24 mouse cellular contexts compared by ENCODE assay signal in genomic region chr3:152793006-152793405, GRCm38 (mm10).
A peak's percentile ranks its signal among the peaks of the same experiment; 100 is the strongest.
DNase-seq lines count a peak whose midpoint lies in the region; ATAC-seq and TF ChIP-seq lines count a peak whose summit lies in the region.
"Had no signal": no experiment of that assay in that cellular context is flagged by ENCODE, and none has a peak within 500 bp of the region (broad histone marks: within the 10 kb centered on the region; RNA-seq: fewer than 3 reads in every experiment).

No protein-coding gene starts in this region.

- no peak overlapping the region for H3K27ac ChIP-seq in stomach, embryonic 14.5 days (ENCODE audit: low read length)
- H3K27ac ChIP-seq in stomach, postnatal 0 days (replicated peaks), result no peak overlapping the region
- no peak overlapping the region for H3K27ac ChIP-seq in kidney, embryonic 16.5 days (ENCODE audit: low read length)
- H3K27ac ChIP-seq: embryonic facial prominence, embryonic 12.5 days; forebrain, embryonic 10.5 days; heart, embryonic 15.5 days; hindbrain, embryonic 13.5 days; hindbrain, postnatal 0 days; intestine, embryonic 15.5 days had no signal

- H3K27me3 ChIP-seq in stomach, embryonic 14.5 days (ENCODE audit: control insufficient read depth, insufficient read depth, low read length), result no peaks in the 10 kb centered on the region
- H3K27me3 ChIP-seq in stomach, postnatal 0 days (ENCODE audit: control insufficient read depth, insufficient read depth, low read length), result no peaks in the 10 kb centered on the region
- no peaks in the 10 kb centered on the region for H3K27me3 ChIP-seq in kidney, embryonic 16.5 days (ENCODE audit: insufficient read depth, low read length)
- H3K27me3 ChIP-seq: embryonic facial prominence, embryonic 12.5 days; heart, embryonic 15.5 days; hindbrain, embryonic 13.5 days; intestine, embryonic 15.5 days had no signal

- 49% methylated on average over 4 of the region's 4 CpGs for WGBS in stomach, embryonic 14.5 days
- WGBS in stomach, postnatal 0 days, result 54% methylated on average over 4 of the region's 4 CpGs
- WGBS in kidney, embryonic 16.5 days, result 80% methylated on average over 4 of the region's 4 CpGs

- DNase-seq in heart, adult 11 months, result peak; percentile 52
- no peak for DNase-seq in heart, adult 9 months (ENCODE audit: low spot score in 2 of 2)
- DNase-seq in stomach, postnatal 0 days (ENCODE audit: low spot score), result no peak
- peak; percentile 16 for DNase-seq in forelimb bud, embryonic 11.5 days (ENCODE audit: low read depth, low spot score)
- no peak for DNase-seq in spleen, postnatal 4 days (ENCODE audit: low spot score in 2 of 2)
- DNase-seq: adrenal gland, adult 2 months; adrenal gland, postnatal 25 days; cerebellum, adult 11 months; cerebellum, adult 8-10 months; embryo, embryonic 11 days; gastrocnemius, postnatal 36 days; heart, adult 18-20 months; heart, postnatal 14 days had no signal

- H3K36me3 ChIP-seq in stomach, embryonic 14.5 days (ENCODE audit: control insufficient read depth, insufficient read depth, low read length), result no peaks in the 10 kb centered on the region; the same call in 1 of the 2 replicates
- H3K36me3 ChIP-seq in stomach, postnatal 0 days (ENCODE audit: control insufficient read depth, insufficient read depth, low read length), result no peaks in the 10 kb centered on the region
- no peaks in the 10 kb centered on the region for H3K36me3 ChIP-seq in kidney, embryonic 16.5 days (ENCODE audit: insufficient read depth, low read length)
- H3K36me3 ChIP-seq: embryonic facial prominence, embryonic 12.5 days; heart, embryonic 15.5 days had no signal

- no peak for TF ChIP-seq CTCF in stomach, postnatal 0 days (IDR thresholded peaks at IDR 0.05; ENCODE audit: low read depth)

- H3K4me1 ChIP-seq in stomach, embryonic 14.5 days (ENCODE audit: control insufficient read depth, insufficient read depth, low read length), result no peaks in the 10 kb centered on the region
- H3K4me1 ChIP-seq in stomach, postnatal 0 days (replicated peaks; ENCODE audit: control insufficient read depth, insufficient read depth), result no peaks in the 10 kb centered on the region
- H3K4me1 ChIP-seq in kidney, embryonic 16.5 days (ENCODE audit: insufficient read depth, low read length), result no peaks in the 10 kb centered on the region
- H3K4me1 ChIP-seq: embryonic facial prominence, embryonic 12.5 days; heart, embryonic 15.5 days; intestine, embryonic 15.5 days had no signal

- no peak for TF ChIP-seq EP300 in stomach, postnatal 0 days (optimal IDR thresholded peaks at IDR 0.05)

- H3K9me3 ChIP-seq in stomach, embryonic 14.5 days (ENCODE audit: control insufficient read depth, low read depth, low read length), result no peaks in the 10 kb centered on the region
- H3K9me3 ChIP-seq in stomach, postnatal 0 days (ENCODE audit: control insufficient read depth, low read length), result no peaks in the 10 kb centered on the region
- no peaks in the 10 kb centered on the region for H3K9me3 ChIP-seq in kidney, embryonic 16.5 days (ENCODE audit: low read length)
- H3K9me3 ChIP-seq: forebrain, embryonic 10.5 days; heart, embryonic 15.5 days; intestine, embryonic 15.5 days had no signal

- no peak overlapping the region for H3K4me3 ChIP-seq in stomach, embryonic 14.5 days (ENCODE audit: low read depth, low read length)
- no peak overlapping the region for H3K4me3 ChIP-seq in stomach, postnatal 0 days (ENCODE audit: low read depth, low read length)
- H3K4me3 ChIP-seq in kidney, embryonic 16.5 days (ENCODE audit: low read length), result no peak overlapping the region
- H3K4me3 ChIP-seq: embryonic facial prominence, embryonic 12.5 days; erythroblast, embryonic 14.5 days; forebrain, embryonic 10.5 days; heart, embryonic 15.5 days; hindbrain, embryonic 13.5 days; intestine, embryonic 15.5 days had no signal

- H3K9ac ChIP-seq in stomach, embryonic 14.5 days (replicated peaks; ENCODE audit: low read depth, low read length), result no peak overlapping the region
- H3K9ac ChIP-seq in stomach, postnatal 0 days (ENCODE audit: low read length), result no peak overlapping the region
- H3K9ac ChIP-seq in kidney, embryonic 16.5 days (replicated peaks; ENCODE audit: low read length), result no peak overlapping the region
- H3K9ac ChIP-seq: embryonic facial prominence, embryonic 12.5 days; heart, embryonic 15.5 days; hindbrain, embryonic 13.5 days; intestine, embryonic 15.5 days had no signal

- no peak overlapping the region for H3K4me2 ChIP-seq in stomach, embryonic 14.5 days (replicated peaks; ENCODE audit: low read depth, low read length)
- H3K4me2 ChIP-seq in stomach, postnatal 0 days (replicated peaks; ENCODE audit: low read depth), result no peak overlapping the region
- H3K4me2 ChIP-seq in kidney, embryonic 16.5 days (replicated peaks; ENCODE audit: low read depth, low read length), result no peak overlapping the region
- H3K4me2 ChIP-seq: embryonic facial prominence, embryonic 12.5 days; heart, embryonic 11.5 days; heart, embryonic 15.5 days; hindbrain, embryonic 13.5 days; intestine, embryonic 15.5 days had no signal

- peak; percentile 23; the same call in 1 of the 2 replicates for ATAC-seq in stomach, embryonic 14.5 days (ENCODE audit: insufficient number of reproducible peaks, insufficient read depth, low FRiP score, low read depth)
- no peak for ATAC-seq in stomach, postnatal 0 days (ENCODE audit: low FRiP score, low TSS enrichment)
- no peak for ATAC-seq in kidney, embryonic 16.5 days (ENCODE audit: low FRiP score, low TSS enrichment)
- ATAC-seq: forebrain, embryonic 14.5 days; hindbrain, postnatal 0 days; intestine, embryonic 15.5 days had no signal

Comparison
In these comparisons a context has a peak if more than half of its experiments do, and no peak if none do; other contexts are left out.
1. DNase-seq: peak in heart, adult 11 months (single experiment) and forelimb bud, embryonic 11.5 days (single experiment); none in heart, adult 9 months (0 of 2), stomach, postnatal 0 days (single experiment) and spleen, postnatal 4 days (0 of 2).